Mouse (Mus musculus) ES-Bruce4 (cell line): ENCODE measurements around the gene Cfap97d1. TPM values are rescaled to one million over a fixed set of nuclear protein-coding genes. Genes with fewer than 3 reads are reported as not detected.

Source experiments
- H3K27ac ChIP-seq: 2 replicates; pipeline ENCODE4 v1.5.1; 2012; ENCODE audit warnings: low read length, inconsistent platforms; ENCODE audit not compliant: insufficient read depth
- H3K27me3 ChIP-seq: 2 replicates; pipeline ENCODE4 v1.6.1; 2012; ENCODE audit warnings: mild to moderate bottlenecking, low read length, inconsistent platforms; ENCODE audit not compliant: control insufficient read depth, poor library complexity, insufficient read depth, severe bottlenecking
- H3K36me3 ChIP-seq: 2 replicates; pipeline ENCODE4 v1.6.1; 2012; ENCODE audit warnings: inconsistent platforms, mild to moderate bottlenecking, low read length, moderate library complexity; ENCODE audit not compliant: control insufficient read depth, poor library complexity, insufficient read depth, severe bottlenecking
- H3K4me1 ChIP-seq: one replicate; pipeline ENCODE4 v1.8.1; 2011; ENCODE audit warnings: low read length; ENCODE audit not compliant: control insufficient read depth, insufficient read depth
- H3K4me3 ChIP-seq: 2 replicates; pipeline ENCODE4 v1.5.1; 2011; ENCODE audit warnings: low read depth, mild to moderate bottlenecking, low read length
- H3K9ac ChIP-seq: 2 replicates; pipeline ENCODE4 v1.6.1; 2012; ENCODE audit warnings: low read depth, mild to moderate bottlenecking, inconsistent platforms; ENCODE audit not compliant: poor library complexity, severe bottlenecking
- H3K9me3 ChIP-seq: replicated peaks from 2 replicates; pipeline ENCODE4 v1.6.1; 2012; ENCODE audit warnings: mild to moderate bottlenecking, low read length, inconsistent platforms; ENCODE audit not compliant: control insufficient read depth, poor library complexity, insufficient read depth, severe bottlenecking
- CTCF ChIP-seq: IDR thresholded peaks from one replicate; pipeline ENCODE4 v1.8.1; 2011; ENCODE audit warnings: low read depth, low read length
- EP300 ChIP-seq: IDR thresholded peaks from 2 replicates; pipeline ENCODE4 v1.6.1; 2011; ENCODE audit warnings: low read depth, low read length; ENCODE audit not compliant: insufficient read depth
- POLR2A ChIP-seq: IDR thresholded peaks from one replicate; pipeline ENCODE4 v1.8.1; 2011; ENCODE audit warnings: low read length; ENCODE audit not compliant: insufficient read depth
- polyA plus RNA-seq: library from polyadenylated mRNA; stranded (reverse); fragments of >200 nt; gene quantifications from 2 replicates; pipeline ENCODE4 v1.2.4, GENCODE M21; 2011; ENCODE audit warnings: low read depth; ENCODE audit not compliant: missing spikeins, insufficient read depth, insufficient read length

Cfap97d1 gene
- polyA plus RNA-seq, 1 experiment, result not detected

GRCm38 (mm10) chr11:102016136-102016535, 32.1 kb downstream of the Cfap97d1 start:
- no peaks in the 10 kb centered on the region for H3K36me3 ChIP-seq

DNA sequence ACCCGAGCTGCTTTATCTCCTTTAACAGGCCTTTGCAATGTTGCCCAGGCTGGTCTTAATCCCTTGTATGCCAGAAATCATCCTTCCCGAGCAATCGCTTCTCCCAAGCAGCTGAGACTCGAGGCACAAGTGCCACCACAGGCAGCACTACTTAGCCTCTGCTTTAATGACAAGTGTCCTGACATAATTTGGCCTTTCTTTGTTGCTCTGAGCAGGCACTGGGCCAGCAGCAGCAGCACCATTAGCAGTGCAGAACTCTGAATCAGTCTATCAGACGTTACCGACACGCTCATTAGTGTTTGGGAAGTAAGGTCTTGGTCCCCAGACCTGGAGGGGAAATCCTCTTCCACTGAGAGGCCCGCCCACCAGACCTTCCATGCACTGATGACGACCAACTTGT, 35.7 kb downstream of the Cfap97d1 start:
- Histone ChIP-seq H3K27ac (no peak overlapping the region), H3K9ac (no peak overlapping the region), H3K4me1 (no peaks in the 10 kb centered on the region), H3K27me3 (no peaks in the 10 kb centered on the region), H3K4me3 (no peak overlapping the region), H3K36me3 (no peaks in the 10 kb centered on the region), H3K9me3 (no peaks in the 10 kb centered on the region)
- TF ChIP-seq EP300, result no peak
- no peak for TF ChIP-seq CTCF
- TF ChIP-seq POLR2A, result no peak

More at GRCm38 (mm10) chr11:102016136-102016535, 32.1 kb downstream of the Cfap97d1 start:
- no peak overlapping the region for H3K4me3 ChIP-seq
- no peaks in the 10 kb centered on the region for H3K4me1 ChIP-seq
- no peak overlapping the region for H3K27ac ChIP-seq
- TF ChIP-seq EP300 (no peak), POLR2A (no peak), CTCF (no peak)
- no peaks in the 10 kb centered on the region for H3K9me3 ChIP-seq
- no peaks in the 10 kb centered on the region for H3K27me3 ChIP-seq
- no peak overlapping the region for H3K9ac ChIP-seq

- Histone ChIP-seq H3K27ac (no peak overlapping the region), H3K36me3 (no peaks in the 10 kb centered on the region), H3K9me3 (no peaks in the 10 kb centered on the region), H3K9ac (no peak overlapping the region), H3K4me3 (no peak overlapping the region), H3K4me1 (peaks cover 4% of the 10 kb centered on the region), H3K27me3 (no peaks in the 10 kb centered on the region; the same call in 1 of the 2 replicates)
- TF ChIP-seq CTCF, result no peak
- no peak for TF ChIP-seq POLR2A
- no peak for TF ChIP-seq EP300
These were observed 37.1 kb downstream of the Cfap97d1 start for GRCm38 (mm10) chr11:102021196-102021595.

GRCm38 (mm10) chr11:102023406-102023805, 39.3 kb downstream of the Cfap97d1 start:
- Histone ChIP-seq H3K4me1 (peaks cover 7% of the 10 kb centered on the region), H3K27ac (no peak overlapping the region), H3K36me3 (no peaks in the 10 kb centered on the region), H3K9ac (no peak overlapping the region), H3K27me3 (no peaks in the 10 kb centered on the region; the same call in 1 of the 2 replicates), H3K9me3 (no peaks in the 10 kb centered on the region), H3K4me3 (no peak overlapping the region)
- TF ChIP-seq POLR2A (no peak), EP300 (no peak), CTCF (no peak)

- Histone ChIP-seq H3K9ac (no peak overlapping the region), H3K27me3 (no peaks in the 10 kb centered on the region; the same call in 1 of the 2 replicates), H3K36me3 (no peaks in the 10 kb centered on the region), H3K9me3 (no peaks in the 10 kb centered on the region), H3K27ac (no peak overlapping the region), H3K4me3 (no peak overlapping the region), H3K4me1 (peaks cover 7% of the 10 kb centered on the region)
- TF ChIP-seq CTCF (no peak), EP300 (no peak), POLR2A (no peak)
These were observed 40.1 kb downstream of the Cfap97d1 start for GRCm38 (mm10) chr11:102024084-102024758.

DNA sequence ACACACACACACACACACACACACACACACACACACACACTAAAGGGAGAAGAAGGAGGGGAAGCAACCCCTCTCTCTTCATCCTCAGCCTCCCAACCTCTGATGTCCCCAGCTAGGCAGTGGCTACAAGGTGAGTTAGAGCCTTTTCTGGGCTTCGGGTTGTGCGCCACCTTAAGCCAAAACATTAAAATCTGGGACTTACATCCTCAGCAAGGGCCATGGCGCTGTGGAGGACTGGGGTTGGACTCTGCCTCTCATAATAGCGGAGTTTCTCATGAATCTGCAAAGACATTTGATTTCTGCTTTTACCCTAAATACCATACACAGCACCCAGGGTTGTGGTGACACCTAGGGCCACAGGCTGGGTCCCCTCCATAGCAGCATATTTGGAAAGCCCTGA, 40.8 kb downstream of the Cfap97d1 start:
- H3K27ac ChIP-seq, result no peak overlapping the region
- TF ChIP-seq CTCF (no peak), EP300 (no peak), POLR2A (no peak)

More for the DNA sequence above, 40.8 kb downstream of the Cfap97d1 start:
- Histone ChIP-seq H3K4me1 (peaks cover 7% of the 10 kb centered on the region), H3K36me3 (no peaks in the 10 kb centered on the region), H3K9ac (no peak overlapping the region), H3K4me3 (no peak overlapping the region), H3K9me3 (no peaks in the 10 kb centered on the region), H3K27me3 (no peaks in the 10 kb centered on the region; the same call in 1 of the 2 replicates)
